Mouse (Mus musculus) adrenal gland, postnatal 10 days (tissue): ENCODE results near the gene Dcp1a. TPM values are rescaled to one million over a fixed set of nuclear protein-coding genes. Genes with fewer than 3 reads are reported as not detected.
"Not testable (repeated sequence)": the region's sequence is repeated elsewhere in the genome, so short reads cannot be mapped to it uniquely, and the experiment has no call there.

Source experiments
- DNase-seq: peaks from one replicate; pipeline ENCODE4 v3.0.0; 2021; ENCODE audit warnings: mixed read lengths
- total RNA-seq, 2 experiments: library from RNA; stranded (reverse); gene quantifications; 2 replicates each; pipeline ENCODE4 v1.2.3; 2021

The Dcp1a gene
- total RNA-seq, 2 experiments from 2014 or later: 20.8 to 24.6 TPM

- no peak for DNase-seq
Observed at GRCm38 (mm10) chr14:30519323-30519722, 40.0 kb downstream of the Dcp1a start.

GRCm38 (mm10) chr14:30523356-30523755 is 44.0 kb downstream of the Dcp1a start:
- no peak for DNase-seq

- no peak for DNase-seq
Observed at GRCm38 (mm10) chr14:30528392-30528791, 49.1 kb downstream of the Dcp1a start.

GRCm38 (mm10) chr14:30528961-30529360 is 49.6 kb downstream of the Dcp1a start:
- DNase-seq: no peak

- DNase-seq: no peak
Observed at GRCm38 (mm10) chr14:30529454-30529853, 50.1 kb downstream of the Dcp1a start.

- no peak for DNase-seq
Observed at GRCm38 (mm10) chr14:30530726-30531269, 51.5 kb downstream of the Dcp1a start.

GRCm38 (mm10) chr14:30531431-30531830 is 52.1 kb downstream of the Dcp1a start:
- DNase-seq: no peak

- DNase-seq: peak; percentile 50
Observed at GRCm38 (mm10) chr14:30531896-30532295, 52.6 kb downstream of the Dcp1a start.

- peak; percentile 67 for DNase-seq
Observed at GRCm38 (mm10) chr14:30533780-30534450, 54.6 kb downstream of the Dcp1a start.

- DNase-seq: peak; percentile 95
Observed at GRCm38 (mm10) chr14:30541541-30541940, 62.2 kb downstream of the Dcp1a start.

- DNase-seq: not testable (repeated sequence)
Observed at GRCm38 (mm10) chr14:30543331-30543730, 64.0 kb downstream of the Dcp1a start.

- DNase-seq: peak; percentile 90
Observed at GRCm38 (mm10) chr14:30548131-30548720, 68.9 kb downstream of the Dcp1a start, which contains the start of gene Tkt. Tkt (plus strand) TSS chr14:30548359.

GRCm38 (mm10) chr14:30548965-30549776 is 69.8 kb downstream of the Dcp1a start:
- DNase-seq: peak; percentile 99

- no peak for DNase-seq
Observed at GRCm38 (mm10) chr14:30549777-30550149, 70.4 kb downstream of the Dcp1a start.

- DNase-seq: no peak
Observed at GRCm38 (mm10) chr14:30550232-30551070, 71.1 kb downstream of the Dcp1a start.

GRCm38 (mm10) chr14:30551509-30551908 is 72.2 kb downstream of the Dcp1a start:
- DNase-seq: no peak

- DNase-seq: no peak
Observed at GRCm38 (mm10) chr14:30551981-30552380, 72.6 kb downstream of the Dcp1a start.

GRCm38 (mm10) chr14:30553185-30553584 is 73.8 kb downstream of the Dcp1a start:
- DNase-seq: peak; percentile 74

GRCm38 (mm10) chr14:30556651-30557050 is 77.3 kb downstream of the Dcp1a start:
- DNase-seq: no peak

- DNase-seq: no peak
Observed at GRCm38 (mm10) chr14:30557730-30558129, 78.4 kb downstream of the Dcp1a start.

- DNase-seq: no peak
Observed at GRCm38 (mm10) chr14:30559321-30559850, 80.1 kb downstream of the Dcp1a start.
